Comparison of ENCODE assay signal across 8 mouse cellular contexts in the genomic region with DNA sequence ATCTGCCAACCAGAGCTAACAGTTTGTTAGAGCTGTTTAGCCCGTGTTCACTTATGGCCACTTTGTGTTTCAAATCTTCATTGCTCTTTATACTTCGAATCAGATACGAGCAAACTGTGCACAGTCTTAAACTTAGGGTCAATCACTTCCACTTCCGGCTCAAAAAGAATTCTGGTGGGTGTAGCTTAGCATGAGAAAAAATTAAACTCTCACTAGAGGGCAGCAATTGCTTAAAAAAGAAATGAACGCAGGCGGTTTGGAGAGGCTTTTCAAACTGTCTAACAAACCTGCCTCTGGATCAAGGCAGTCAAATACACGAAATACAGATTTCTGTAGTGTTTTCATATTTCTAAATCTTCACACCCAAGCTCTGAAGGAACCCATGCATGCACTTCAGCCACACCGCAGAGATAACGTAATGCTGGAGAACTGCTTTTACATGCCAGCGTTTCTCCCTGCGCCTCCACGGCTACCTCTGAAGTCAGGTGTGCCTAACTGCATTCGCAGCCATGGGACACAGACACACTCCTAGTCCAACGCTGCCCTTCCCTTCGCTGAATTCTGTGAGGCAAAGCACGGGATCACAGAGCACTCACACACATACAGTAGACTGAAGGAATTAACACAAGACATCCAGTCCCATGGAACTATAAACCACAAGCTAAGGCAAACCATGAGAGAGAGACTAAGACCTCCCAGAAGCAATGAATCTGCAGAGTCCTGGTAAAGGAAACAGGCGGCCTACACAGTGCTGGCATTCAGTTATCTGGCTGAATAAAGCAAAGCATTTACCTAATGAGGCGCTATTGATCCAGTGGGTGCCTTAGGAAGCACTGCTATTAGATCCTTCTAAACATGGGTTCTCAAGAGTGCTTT. TPM values are rescaled to one million over a fixed set of nuclear protein-coding genes. Genes with fewer than 3 reads are reported as not detected.
DNase-seq lines count a peak whose midpoint lies in the region; ATAC-seq and TF ChIP-seq lines count a peak whose summit lies in the region.

No protein-coding gene starts in this region.

- H3K36me3 ChIP-seq in embryonic facial prominence, embryonic 15.5 days = no peaks in the 10 kb centered on the region
- 0 out of 2 replicates have a peak, but pooled peaks cover 2% of the 10 kb centered on the region for H3K36me3 ChIP-seq in lung, embryonic 16.5 days (ENCODE audit: control insufficient read depth, insufficient read depth, low read length)

- H3K27me3 ChIP-seq in embryonic facial prominence, embryonic 15.5 days = no peaks in the 10 kb centered on the region
- no peaks in the 10 kb centered on the region for H3K27me3 ChIP-seq in lung, embryonic 16.5 days (ENCODE audit: control insufficient read depth, insufficient read depth, low read depth, low read length)

- peak; percentile 30 to 61 for DNase-seq in layer of hippocampus, adult 2 months (ENCODE audit: low spot score in 2 of 2)
- DNase-seq in layer of hippocampus, postnatal 25 days (ENCODE audit: extremely low spot score in 1 of 2, low spot score in 1 of 2) = no peak
- DNase-seq in MN1 (ENCODE audit: low spot score) = peak; percentile 71
- peak; percentile 73 for DNase-seq in induced T-regulatory cell, adult 2 months (ENCODE audit: low read depth)
- DNase-seq in skeletal muscle tissue, adult 2 months (ENCODE audit: low read depth, low spot score) = peak; percentile 44
- no peak for DNase-seq in right cerebral cortex, postnatal 10 days (ENCODE audit: low spot score in 2 of 2)

- H3K4me1 ChIP-seq in embryonic facial prominence, embryonic 15.5 days = peaks cover 5% of the 10 kb centered on the region; the same call in 1 of the 2 replicates
- peaks cover 3% of the 10 kb centered on the region; the same call in 1 of the 2 replicates for H3K4me1 ChIP-seq in lung, embryonic 16.5 days (replicated peaks; ENCODE audit: control insufficient read depth, insufficient read depth, low read length)

- H3K9ac ChIP-seq in embryonic facial prominence, embryonic 15.5 days = no peak overlapping the region
- H3K9ac ChIP-seq in lung, embryonic 16.5 days (ENCODE audit: low read length) = peak overlapping the region; percentile 21; the same call in 1 of the 2 replicates

- H3K4me3 ChIP-seq in layer of hippocampus, adult 2 months = no peak overlapping the region
- H3K4me3 ChIP-seq in embryonic facial prominence, embryonic 15.5 days (replicated peaks) = no peak overlapping the region
- no peak overlapping the region for H3K4me3 ChIP-seq in lung, embryonic 16.5 days (ENCODE audit: low read length)

- H3K4me2 ChIP-seq in embryonic facial prominence, embryonic 15.5 days (replicated peaks) = no peak overlapping the region
- peak overlapping the region; percentile 11; the same call in 1 of the 2 replicates for H3K4me2 ChIP-seq in lung, embryonic 16.5 days (ENCODE audit: low read depth, low read length)

- ATAC-seq in embryonic facial prominence, embryonic 15.5 days (ENCODE audit: insufficient number of reproducible peaks, low FRiP score, low TSS enrichment, low read depth) = peak; percentile 45; the same call in 1 of the 2 replicates
- ATAC-seq in lung, embryonic 16.5 days (ENCODE audit: low read depth) = peak; percentile 88

- 41% methylated on average over 18 of the region's 18 CpGs for WGBS in embryonic facial prominence, embryonic 15.5 days
- WGBS in lung, embryonic 16.5 days = 31% methylated on average over 18 of the region's 18 CpGs

- no peaks in the 10 kb centered on the region for H3K9me3 ChIP-seq in embryonic facial prominence, embryonic 15.5 days (replicated peaks)
- no peaks in the 10 kb centered on the region for H3K9me3 ChIP-seq in lung, embryonic 16.5 days (ENCODE audit: control insufficient read depth, low read length)

- TF ChIP-seq CTCF in layer of hippocampus, adult 2 months (conservative IDR thresholded peaks at IDR 0.05) = peak; percentile 82

- no peak overlapping the region for H3K27ac ChIP-seq in layer of hippocampus, adult 2 months
- no peak overlapping the region for H3K27ac ChIP-seq in embryonic facial prominence, embryonic 15.5 days (replicated peaks)
- 0 out of 2 replicates have a peak overlapping the region, but pooled peaks have one; percentile 32 for H3K27ac ChIP-seq in lung, embryonic 16.5 days (ENCODE audit: low read length)

RNA-seq across cellular contexts. Expression of a gene that starts 39.0 kb away (rescaled TPM):
- total RNA-seq in layer of hippocampus, adult 2 months (2021) = 10 to 100 TPM; 53.2 to 57.8 TPM
- 10 to 100 TPM; 46.3 to 51.7 TPM for total RNA-seq in layer of hippocampus, postnatal 25 days (2021)
- polyA plus RNA-seq in embryonic facial prominence, embryonic 15.5 days (2015; fragmentation: Nextera tagmentation; extraction: Ambion mirVana) = 18.8 and 22.3 TPM in 2 replicates
- 18.9 and 20.1 TPM in 2 replicates for polyA plus RNA-seq in lung, embryonic 16.5 days (2015; fragmentation: Nextera tagmentation; extraction: Ambion mirVana)

Comparison
In these comparisons a context has a peak if more than half of its experiments do, and no peak if none do; other contexts are left out.
1. DNase-seq: peak in layer of hippocampus, adult 2 months (2 of 2), MN1 (single experiment), induced T-regulatory cell, adult 2 months (single experiment) and skeletal muscle tissue, adult 2 months (single experiment); none in layer of hippocampus, postnatal 25 days (0 of 2) and right cerebral cortex, postnatal 10 days (0 of 2).